Mouse (Mus musculus) forebrain, embryonic 16.5 days (tissue): ENCODE data around the gene Nr2f6. TPM values are rescaled to one million over a fixed set of nuclear protein-coding genes. Genes with fewer than 3 reads are reported as not detected.

Experiments used
- ATAC-seq: fragments of 200-750 bp; cut with Nextera tagmentation; 2 replicates; pipeline ENCODE4 v1.8.0; 2017; ENCODE audit warnings: mild to moderate bottlenecking, moderate library complexity
- H3K27ac ChIP-seq: fragments of 300-500 bp; sonication (generic); 2 replicates; pipeline ENCODE4 v1.5.1; 2014; ENCODE audit warnings: low read length, control low read depth
- H3K27me3 ChIP-seq: fragments of 300-500 bp; sonication (generic); replicated peaks from 2 replicates; pipeline ENCODE4 v1.6.1; 2014; ENCODE audit warnings: low read length; ENCODE audit not compliant: control insufficient read depth, insufficient read depth
- H3K36me3 ChIP-seq: fragments of 300-500 bp; sonication (generic); 2 replicates; pipeline ENCODE4 v1.6.1; 2014; ENCODE audit not compliant: control insufficient read depth, insufficient read depth
- H3K4me1 ChIP-seq: fragments of 300-500 bp; sonication (generic); replicated peaks from 2 replicates; pipeline ENCODE4 v1.6.1; 2014; ENCODE audit warnings: low read length; ENCODE audit not compliant: control insufficient read depth, insufficient read depth
- H3K4me2 ChIP-seq: fragments of 300-500 bp; sonication (generic); 2 replicates; pipeline ENCODE4 v1.6.1; 2014; ENCODE audit warnings: mild to moderate bottlenecking, low read length, control low read depth
- H3K4me3 ChIP-seq: fragments of 300-500 bp; sonication (generic); replicated peaks from 2 replicates; pipeline ENCODE4 v1.5.1; 2014; ENCODE audit warnings: mild to moderate bottlenecking, low read length, control low read depth
- H3K9ac ChIP-seq: fragments of 300-500 bp; sonication (generic); replicated peaks from 2 replicates; pipeline ENCODE4 v1.6.1; 2014; ENCODE audit warnings: low read depth, low read length, control low read depth
- H3K9me3 ChIP-seq: fragments of 300-500 bp; sonication (generic); 2 replicates; pipeline ENCODE4 v1.6.1; 2016; ENCODE audit warnings: low read length; ENCODE audit not compliant: control insufficient read depth
- WGBS: fragments of 180-500 bp; shearing (Covaris S2); extraction: QIAGEN DNeasy Blood & Tissue Kit; methylation state at CpG from one replicate; pipeline ENCODE4 v1.1.7; 2014; 5-methylcytosine and 5-hydroxymethylcytosine counted together
- polyA plus RNA-seq: library from polyadenylated mRNA; unstranded; fragments of >200 nt; fragmentation: Nextera tagmentation; extraction: Ambion mirVana; gene quantifications from 2 replicates; pipeline ENCODE4 v1.2.1, GENCODE M21; 2015

The Nr2f6 gene
- polyA plus RNA-seq, 1 experiment from 2014 or later, result 11.8 TPM

DNA sequence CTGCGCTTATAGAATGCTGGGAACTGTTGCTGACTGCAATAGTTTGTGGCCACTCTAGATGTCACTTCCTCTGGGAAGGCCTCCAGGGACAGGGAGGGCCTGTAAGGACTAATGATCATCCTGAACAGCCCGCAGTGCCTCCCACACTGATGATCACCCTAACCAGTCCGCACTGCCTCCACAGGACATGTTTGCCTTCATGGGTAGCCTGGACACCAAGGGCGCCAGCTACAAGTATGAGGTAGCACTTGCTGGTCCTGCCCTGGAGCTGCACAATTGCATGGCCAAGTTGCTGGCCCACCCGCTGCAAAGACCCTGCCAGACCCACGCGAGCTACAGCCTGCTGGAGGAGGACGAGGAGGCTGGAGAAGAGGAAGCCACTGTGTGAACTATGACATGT lies 22.3 kb upstream of the Nr2f6 start:
- WGBS, result 87% methylated on average over 8 of the region's 8 CpGs
- no peak for ATAC-seq

DNA sequence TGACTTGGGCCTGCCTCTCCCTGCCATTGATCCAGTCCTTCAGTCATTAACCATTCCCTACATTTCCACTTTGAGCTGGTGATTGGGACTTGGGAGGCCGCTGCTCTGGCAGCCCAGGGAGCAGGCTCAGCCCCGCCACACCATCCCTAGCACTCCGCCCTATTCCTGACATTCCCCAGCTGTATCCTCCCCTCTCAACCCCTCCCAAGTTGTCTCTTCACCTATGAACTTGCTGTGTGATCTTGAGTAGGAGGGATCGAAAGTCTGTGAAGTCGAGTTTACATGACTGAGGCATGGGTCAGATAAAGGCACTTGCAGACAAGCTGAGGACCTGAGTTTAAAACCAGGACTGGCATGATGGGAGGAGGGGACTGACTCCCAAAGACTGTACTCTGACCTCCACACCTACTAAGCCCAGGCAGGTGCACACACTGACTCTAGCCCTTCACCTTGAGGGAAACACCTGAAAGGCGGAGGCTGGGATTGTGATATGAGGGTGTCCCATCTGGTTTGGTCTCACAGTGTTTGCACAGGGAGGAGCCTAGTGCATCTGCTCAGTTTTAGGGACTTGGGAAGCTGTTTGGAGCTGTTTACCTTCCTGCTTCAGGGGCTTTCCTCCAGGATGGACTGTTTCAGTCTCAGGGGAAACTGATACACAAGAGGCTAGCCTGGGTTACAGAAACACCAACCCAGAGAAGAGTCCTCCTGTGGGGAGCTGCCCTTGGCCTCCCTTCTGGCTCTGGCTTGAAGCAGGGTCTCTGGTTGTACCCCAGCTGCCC lies 21.5 kb upstream of the Nr2f6 start:
- WGBS, result 94% methylated on average over 6 of the region's 6 CpGs
- no peak for ATAC-seq
- no peak overlapping the region for H3K27ac ChIP-seq

More for the DNA sequence above, 22.3 kb upstream of the Nr2f6 start:
- Histone ChIP-seq H3K27me3 (no peaks in the 10 kb centered on the region), H3K4me2 (no peak overlapping the region), H3K27ac (no peak overlapping the region), H3K9me3 (no peaks in the 10 kb centered on the region), H3K9ac (no peak overlapping the region), H3K4me1 (peaks cover 14% of the 10 kb centered on the region), H3K36me3 (no peaks in the 10 kb centered on the region), H3K4me3 (no peak overlapping the region)

DNA sequence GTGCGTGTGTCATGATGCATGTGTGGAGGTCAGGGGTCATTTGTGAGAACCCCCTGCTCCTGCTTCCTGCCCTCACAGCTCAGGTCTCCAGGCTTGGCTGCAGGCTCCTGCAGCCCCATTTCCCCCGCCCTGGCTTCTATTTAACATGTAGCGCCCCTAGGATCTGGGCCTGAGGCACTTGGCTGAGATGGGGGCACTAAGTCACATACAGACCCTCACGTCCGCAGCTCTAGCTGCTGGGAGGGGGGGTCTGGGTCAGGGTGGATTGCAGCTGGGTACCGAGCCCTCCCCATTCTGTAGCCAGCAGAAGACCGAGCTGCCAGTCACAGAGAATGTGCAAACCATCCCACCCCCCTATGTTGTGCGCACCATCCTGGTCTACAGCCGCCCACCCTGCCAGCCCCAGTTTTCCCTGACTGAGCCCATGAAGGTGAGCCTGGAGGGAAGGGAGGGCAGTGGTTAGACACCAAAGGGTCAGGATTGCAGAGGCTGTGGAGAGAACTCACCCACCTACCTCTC lies 20.7 kb upstream of the Nr2f6 start:
- Histone ChIP-seq H3K27me3 (no peaks in the 10 kb centered on the region), H3K4me2 (no peak overlapping the region), H3K9me3 (no peaks in the 10 kb centered on the region), H3K4me3 (no peak overlapping the region), H3K4me1 (peaks cover 17% of the 10 kb centered on the region), H3K9ac (no peak overlapping the region), H3K36me3 (no peaks in the 10 kb centered on the region), H3K27ac (no peak overlapping the region)
- ATAC-seq, result no peak
- WGBS, result 88% methylated on average over 9 of the region's 9 CpGs

More for the DNA sequence above, 21.5 kb upstream of the Nr2f6 start:
- no peak overlapping the region for H3K9ac ChIP-seq
- peaks cover 14% of the 10 kb centered on the region for H3K4me1 ChIP-seq
- no peaks in the 10 kb centered on the region for H3K27me3 ChIP-seq
- no peak overlapping the region for H3K4me3 ChIP-seq
- no peaks in the 10 kb centered on the region for H3K9me3 ChIP-seq
- no peaks in the 10 kb centered on the region for H3K36me3 ChIP-seq
- H3K4me2 ChIP-seq, result no peak overlapping the region

DNA sequence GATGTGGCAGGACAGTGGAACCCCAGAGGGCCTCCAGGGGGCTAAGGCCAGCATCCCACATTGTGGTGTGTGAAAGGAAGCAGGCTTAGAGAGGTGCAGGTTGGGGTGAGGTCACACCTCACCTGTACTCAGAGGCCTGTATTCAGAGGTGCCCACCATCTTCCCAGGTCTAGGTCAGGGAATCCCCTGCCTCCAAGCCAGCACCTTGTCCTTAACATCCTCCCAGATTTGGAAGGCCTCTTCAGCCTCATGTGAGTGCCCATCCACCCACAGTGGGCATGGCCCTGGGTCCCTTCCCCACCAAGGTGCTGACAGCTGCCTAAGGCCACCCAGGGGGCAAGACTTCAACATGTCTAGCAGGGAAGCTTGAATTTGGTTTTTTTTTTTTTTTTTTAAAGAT lies 19.7 kb upstream of the Nr2f6 start:
- Histone ChIP-seq H3K9ac (no peak overlapping the region), H3K27me3 (no peaks in the 10 kb centered on the region), H3K4me1 (peaks cover 14% of the 10 kb centered on the region), H3K27ac (no peak overlapping the region), H3K4me3 (no peak overlapping the region), H3K36me3 (no peaks in the 10 kb centered on the region), H3K4me2 (no peak overlapping the region), H3K9me3 (no peaks in the 10 kb centered on the region)
- ATAC-seq, result no peak

DNA sequence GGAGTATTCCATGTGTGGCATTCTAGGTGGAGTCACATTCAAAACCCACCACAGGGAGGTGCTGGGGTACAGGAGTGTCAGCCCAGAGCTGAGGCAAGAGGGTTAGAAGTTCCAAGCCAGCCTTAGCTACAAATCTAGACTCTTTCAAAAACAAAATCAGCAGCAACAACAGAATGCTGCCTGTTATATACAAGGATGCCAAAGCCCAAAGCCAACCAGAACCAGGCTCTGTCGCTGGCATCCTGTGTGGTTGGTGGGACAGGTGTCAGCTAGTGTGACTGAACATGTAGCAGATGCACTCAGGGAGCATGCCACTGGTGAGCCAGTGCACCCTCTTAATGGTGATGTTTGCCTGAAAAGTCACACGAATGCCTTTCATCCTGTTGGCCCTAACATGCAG lies 19.1 kb upstream of the Nr2f6 start:
- WGBS, result 90% methylated on average over 2 of the region's 2 CpGs
- Histone ChIP-seq H3K9me3 (no peaks in the 10 kb centered on the region), H3K27ac (no peak overlapping the region), H3K27me3 (no peaks in the 10 kb centered on the region), H3K9ac (no peak overlapping the region), H3K4me1 (peaks cover 11% of the 10 kb centered on the region), H3K4me3 (no peak overlapping the region), H3K4me2 (no peak overlapping the region), H3K36me3 (no peaks in the 10 kb centered on the region)
- ATAC-seq, result no peak

DNA sequence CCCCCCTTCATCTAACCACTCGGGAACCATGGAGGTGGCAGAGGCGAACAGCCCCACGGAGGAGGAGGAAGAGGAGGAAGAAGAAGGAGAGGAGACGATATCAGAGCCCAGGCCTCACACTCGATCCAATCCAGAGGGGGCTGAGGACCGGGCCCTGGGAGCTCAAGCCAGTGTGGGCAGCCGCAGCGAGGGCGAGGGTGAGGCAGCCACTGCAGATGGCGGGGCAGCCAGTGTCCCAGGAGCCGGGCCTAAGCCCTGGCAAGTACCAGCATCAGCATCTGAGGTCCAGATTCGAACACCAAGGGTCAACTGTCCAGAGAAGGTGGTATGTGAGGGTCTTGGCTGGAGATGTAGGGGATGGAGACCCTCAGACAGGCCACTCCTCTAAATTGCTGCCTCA lies 15.9 kb upstream of the Nr2f6 start:
- 86% methylated on average over 12 of the region's 12 CpGs for WGBS
- no peaks in the 10 kb centered on the region for H3K9me3 ChIP-seq
- no peak for ATAC-seq
- H3K36me3 ChIP-seq, result no peaks in the 10 kb centered on the region
- no peak overlapping the region for H3K9ac ChIP-seq
- H3K27ac ChIP-seq, result no peak overlapping the region
- H3K27me3 ChIP-seq, result no peaks in the 10 kb centered on the region
- H3K4me3 ChIP-seq, result peak overlapping the region; percentile 55; the same call in 1 of the 2 replicates
- H3K4me1 ChIP-seq, result peaks cover 11% of the 10 kb centered on the region
- peak overlapping the region; percentile 64 for H3K4me2 ChIP-seq

DNA sequence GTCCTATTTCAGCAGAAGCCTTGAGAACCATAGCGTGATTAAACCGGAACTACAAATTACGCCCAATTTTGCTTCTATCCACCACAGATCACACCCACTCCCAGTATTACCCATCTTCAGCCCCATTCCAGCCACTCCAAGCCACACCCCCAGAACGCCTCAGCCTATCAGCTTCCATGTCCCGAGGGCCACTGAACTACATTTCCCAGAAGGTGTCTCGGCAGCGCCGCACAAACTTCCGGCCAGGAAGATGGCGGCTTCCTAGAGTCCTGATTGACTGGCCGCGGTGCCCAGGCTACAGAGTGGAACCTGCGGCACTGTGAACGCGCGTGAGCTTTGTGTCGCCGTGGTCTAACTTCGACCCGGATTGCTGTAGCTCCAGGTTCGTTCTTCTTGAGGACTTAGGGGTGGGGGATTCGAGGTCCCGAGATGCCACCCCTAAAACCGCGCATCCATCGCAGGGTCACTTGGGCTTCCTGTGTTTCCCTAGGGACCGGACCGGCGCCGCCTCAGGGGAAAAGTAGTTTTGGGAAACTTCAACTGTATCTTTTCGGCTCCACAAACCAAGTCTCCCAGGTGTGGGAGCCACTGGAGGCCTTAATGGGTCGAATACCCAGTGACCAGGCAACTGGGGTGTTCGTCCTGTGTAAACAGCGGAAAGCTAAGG lies 15.0 kb upstream of the Nr2f6 start, which contains the start of gene Babam1:
Gene Babam1 (plus strand): TSS at position 223 of the 667 bp plus-strand sequence.
- WGBS, result under 1% methylated on average over 34 of the region's 34 CpGs
- peaks cover 11% of the 10 kb centered on the region for H3K4me1 ChIP-seq
- peak within 1 kb of the TSS; percentile 55 for H3K4me3 ChIP-seq
- H3K27ac ChIP-seq, result peak within 1 kb of the TSS; percentile 62
- H3K9ac ChIP-seq, result peak within 1 kb of the TSS; percentile 76
- ATAC-seq, result peak; percentile 99
- no peaks in the 10 kb centered on the region for H3K36me3 ChIP-seq
- H3K27me3 ChIP-seq, result no peaks in the 10 kb centered on the region
- peak within 1 kb of the TSS; percentile 64 for H3K4me2 ChIP-seq
- H3K9me3 ChIP-seq, result no peaks in the 10 kb centered on the region

DNA sequence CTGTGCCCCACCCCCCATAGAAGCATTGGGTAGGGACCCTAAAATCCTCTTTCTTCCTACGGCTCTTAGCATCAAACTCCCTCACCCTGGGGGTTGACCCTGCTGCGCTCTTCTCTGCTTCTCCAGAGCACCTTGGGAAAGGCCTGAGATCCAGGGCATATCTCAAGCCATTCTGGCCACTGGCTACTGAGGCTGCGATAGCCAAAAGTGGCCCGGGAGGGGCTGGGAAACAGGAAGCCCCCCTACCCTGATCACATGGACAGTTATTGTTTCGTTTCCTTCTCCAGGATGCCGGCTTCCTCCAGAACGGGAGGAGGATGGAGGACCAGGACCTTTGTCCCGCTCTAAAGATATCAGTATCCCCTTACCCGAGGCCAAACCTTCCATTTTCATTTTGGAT lies 13.9 kb upstream of the Nr2f6 start, which contains the start of gene Ushbp1:
Gene Ushbp1 (minus strand): TSS at position 174 of the 400 bp plus-strand sequence.
- H3K9me3 ChIP-seq, result no peaks in the 10 kb centered on the region
- H3K4me1 ChIP-seq, result peaks cover 11% of the 10 kb centered on the region
- H3K27ac ChIP-seq, result peak within 1 kb of the TSS; percentile 62
- no peak for ATAC-seq
- H3K4me2 ChIP-seq, result peak within 1 kb of the TSS; percentile 47
- 85% methylated on average over 9 of the region's 9 CpGs for WGBS
- no peaks in the 10 kb centered on the region for H3K27me3 ChIP-seq
- H3K36me3 ChIP-seq, result no peaks in the 10 kb centered on the region
- no peak within 1 kb of the TSS for H3K9ac ChIP-seq
- H3K4me3 ChIP-seq, result peak within 1 kb of the TSS; percentile 55

DNA sequence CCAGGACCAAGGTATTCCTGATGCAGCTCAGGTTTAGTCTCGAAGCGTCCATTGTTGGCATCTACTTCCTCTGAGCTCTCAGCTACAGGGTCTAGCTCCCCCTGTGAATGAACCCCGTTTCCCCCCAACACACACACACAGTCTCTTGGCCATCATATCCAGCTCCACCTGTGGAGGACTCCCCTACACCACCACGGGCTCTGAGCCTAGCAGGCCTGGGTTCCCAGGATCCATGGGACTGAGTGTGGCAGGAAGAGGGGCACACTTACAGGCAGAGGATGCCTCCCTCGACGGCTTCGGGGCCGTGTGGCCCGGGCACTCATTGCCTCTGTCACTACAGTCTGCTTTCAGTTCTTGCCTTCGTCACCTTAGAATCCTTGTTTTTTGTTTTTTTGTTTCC lies 13.3 kb upstream of the Nr2f6 start:
- H3K4me1 ChIP-seq, result peaks cover 11% of the 10 kb centered on the region
- H3K4me3 ChIP-seq, result no peak overlapping the region
- H3K27ac ChIP-seq, result no peak overlapping the region
- ATAC-seq, result no peak
- H3K9ac ChIP-seq, result no peak overlapping the region
- no peaks in the 10 kb centered on the region for H3K9me3 ChIP-seq
- H3K27me3 ChIP-seq, result no peaks in the 10 kb centered on the region
- no peaks in the 10 kb centered on the region for H3K36me3 ChIP-seq
- H3K4me2 ChIP-seq, result no peak overlapping the region
- 87% methylated on average over 10 of the region's 10 CpGs for WGBS
